Mouse (Mus musculus): ENCODE measurements around the gene Nr1i3.

GRCm38 (mm10) chr1:171205704-171206493 is 7.9 kb upstream of the Nr1i3 start:
- TF ChIP-seq CTCF (IDR thresholded peaks at IDR 0.05; ENCODE audit: low read depth) = no peak
- no peak for TF ChIP-seq EP300 (optimal IDR thresholded peaks at IDR 0.05)

Data from stomach, postnatal 0 days (tissue).